Mouse (Mus musculus) R1 (cell line): ENCODE results near the gene Gm8720.
"Not testable (repeated sequence)": the region's sequence is repeated elsewhere in the genome, so short reads cannot be mapped to it uniquely, and the experiment has no call there.

Experiments used
- DNase-seq: peaks from one replicate; pipeline ENCODE4 v3.0.0-alpha.2; 2018; ENCODE audit warnings: low read depth, low spot score

Gene Gm8720

GRCm38 (mm10) chr7:23067356-23067755 lies at the start of gene Gm8720:
TSS of gene Gm8720 (minus strand) at chr7:23067456.
- not testable (repeated sequence) for DNase-seq

GRCm38 (mm10) chr7:23055240-23055639 lies 12.0 kb downstream of the Gm8720 start, which contains the start of gene Vmn1r163:
TSS of gene Vmn1r163 (plus strand) at chr7:23055540.
- not testable (repeated sequence) for DNase-seq

GRCm38 (mm10) chr7:23019823-23020222 lies 47.4 kb downstream of the Gm8720 start, which contains the start of gene Gm4216:
TSS of gene Gm4216 (minus strand) at chr7:23019923.
- DNase-seq = not testable (repeated sequence)
